Mouse (Mus musculus) thymus, adult 2 months (tissue): ENCODE measurements around the gene Lyrm4. TPM values are rescaled to one million over a fixed set of nuclear protein-coding genes. Genes with fewer than 3 reads are reported as not detected.

Experiments
- DNase-seq: peaks from one replicate; pipeline ENCODE4 v3.0.0; 2021
- H3K27ac ChIP-seq: fragments of 200-500 bp; 2 replicates; pipeline ENCODE4 v1.5.1; 2012; ENCODE audit warnings: low read length, control low read depth; ENCODE audit not compliant: control insufficient read depth, insufficient read depth
- H3K27me3 ChIP-seq: fragments of 200-500 bp; 2 replicates; pipeline ENCODE4 v1.6.1; 2012; ENCODE audit warnings: mild to moderate bottlenecking, low read length, moderate library complexity, mixed read lengths; ENCODE audit not compliant: control insufficient read depth, insufficient read depth
- H3K36me3 ChIP-seq: fragments of 200-500 bp; 2 replicates; pipeline ENCODE4 v1.6.1; 2012; ENCODE audit warnings: mild to moderate bottlenecking, low read length, moderate library complexity; ENCODE audit not compliant: control insufficient read depth, insufficient read depth
- H3K4me1 ChIP-seq: fragments of 200-500 bp; replicated peaks from 2 replicates; pipeline ENCODE4 v1.6.1; 2012; ENCODE audit warnings: low read length; ENCODE audit not compliant: control insufficient read depth, insufficient read depth
- H3K4me3 ChIP-seq: fragments of 200-500 bp; 2 replicates; pipeline ENCODE4 v1.5.1; 2012; ENCODE audit warnings: mild to moderate bottlenecking, low read length, control low read depth, moderate library complexity; ENCODE audit not compliant: control insufficient read depth, insufficient read depth
- CTCF ChIP-seq: fragments of 200-500 bp; IDR thresholded peaks from 2 replicates; pipeline ENCODE4 v1.5.1; 2012; ENCODE audit warnings: mild to moderate bottlenecking, control low read depth, low read length, moderate library complexity, borderline replicate concordance; ENCODE audit not compliant: control insufficient read depth, poor library complexity, insufficient read depth; ENCODE audit errors: extremely low read depth
- POLR2A ChIP-seq: fragments of 200-500 bp; IDR thresholded peaks from 2 replicates; pipeline ENCODE4 v1.6.1; 2012; ENCODE audit warnings: mild to moderate bottlenecking, low read length, control low read depth, moderate library complexity; ENCODE audit not compliant: control insufficient read depth, poor library complexity, insufficient read depth; ENCODE audit errors: extremely low read depth
- WGBS: fragments of 180-500 bp; shearing (Covaris S2); methylation state at CpG from one replicate; pipeline ENCODE4 v1.1.7; 2018; 5-methylcytosine and 5-hydroxymethylcytosine counted together
- polyA plus RNA-seq: library from polyadenylated mRNA; depleted of rRNA; stranded (reverse); fragments of >200 nt; gene quantifications from 2 replicates; pipeline ENCODE4 v1.2.3, GENCODE M21; 2012

The Lyrm4 gene
- polyA plus RNA-seq, 1 experiment, result 4.3 TPM

- no peak overlapping the region for H3K27ac ChIP-seq
- no peaks in the 10 kb centered on the region for H3K4me1 ChIP-seq
- H3K27me3 ChIP-seq, result no peaks in the 10 kb centered on the region
- TF ChIP-seq POLR2A (no peak), CTCF (no peak)
- DNase-seq, result no peak
- H3K36me3 ChIP-seq, result no peaks in the 10 kb centered on the region
- H3K4me3 ChIP-seq, result no peak overlapping the region
- WGBS, result 95% methylated on average over 9 of the region's 9 CpGs
Measured at GRCm38 (mm10) chr13:36031959-36032358, 85.4 kb downstream of the Lyrm4 start.

- DNase-seq, result peak; percentile 55
- TF ChIP-seq CTCF, result no peak
- TF ChIP-seq POLR2A, result no peak
- 86% methylated on average over 10 of the region's 10 CpGs for WGBS
- no peaks in the 10 kb centered on the region for H3K4me1 ChIP-seq
- no peak overlapping the region for H3K27ac ChIP-seq
- no peaks in the 10 kb centered on the region for H3K36me3 ChIP-seq
- no peaks in the 10 kb centered on the region for H3K27me3 ChIP-seq
- no peak overlapping the region for H3K4me3 ChIP-seq
Measured at GRCm38 (mm10) chr13:36019309-36020274, 97.7 kb downstream of the Lyrm4 start.

GRCm38 (mm10) chr13:36018017-36018416 lies 99.3 kb downstream of the Lyrm4 start:
- no peaks in the 10 kb centered on the region for H3K4me1 ChIP-seq
- no peak overlapping the region for H3K4me3 ChIP-seq
- H3K27me3 ChIP-seq, result no peaks in the 10 kb centered on the region
- H3K27ac ChIP-seq, result no peak overlapping the region
- TF ChIP-seq POLR2A, result no peak
- no peak for TF ChIP-seq CTCF
- no peak for DNase-seq
- 85% methylated on average over 2 of the region's 2 CpGs for WGBS
- no peaks in the 10 kb centered on the region for H3K36me3 ChIP-seq

- WGBS, result 92% methylated on average over 3 of the region's 3 CpGs
Measured at GRCm38 (mm10) chr13:36015636-36016035, 101.7 kb downstream of the Lyrm4 start.

GRCm38 (mm10) chr13:36009981-36010380 lies 107.3 kb downstream of the Lyrm4 start:
- TF ChIP-seq CTCF, result no peak
- no peak for TF ChIP-seq POLR2A
- DNase-seq, result no peak

More at GRCm38 (mm10) chr13:36015636-36016035, 101.7 kb downstream of the Lyrm4 start:
- TF ChIP-seq CTCF (no peak), POLR2A (no peak)
- DNase-seq, result no peak
- Histone ChIP-seq H3K36me3 (no peaks in the 10 kb centered on the region), H3K4me1 (no peaks in the 10 kb centered on the region), H3K27me3 (no peaks in the 10 kb centered on the region), H3K4me3 (no peak overlapping the region), H3K27ac (no peak overlapping the region)

GRCm38 (mm10) chr13:36000798-36001197 lies 116.5 kb downstream of the Lyrm4 start:
- H3K36me3 ChIP-seq, result no peaks in the 10 kb centered on the region
- TF ChIP-seq POLR2A, result no peak
- WGBS, result 92% methylated on average over 1 of the region's 1 CpGs
- no peak overlapping the region for H3K27ac ChIP-seq
- H3K27me3 ChIP-seq, result no peaks in the 10 kb centered on the region
- H3K4me1 ChIP-seq, result no peaks in the 10 kb centered on the region
- DNase-seq, result no peak
- H3K4me3 ChIP-seq, result no peak overlapping the region

More at GRCm38 (mm10) chr13:36009981-36010380, 107.3 kb downstream of the Lyrm4 start:
- 88% methylated on average over 2 of the region's 2 CpGs for WGBS
- H3K36me3 ChIP-seq, result no peaks in the 10 kb centered on the region
- no peak overlapping the region for H3K4me3 ChIP-seq
- no peaks in the 10 kb centered on the region for H3K27me3 ChIP-seq
- H3K4me1 ChIP-seq, result no peaks in the 10 kb centered on the region
- H3K27ac ChIP-seq, result no peak overlapping the region

GRCm38 (mm10) chr13:35997606-35998005 lies 119.7 kb downstream of the Lyrm4 start:
- Histone ChIP-seq H3K27me3 (no peaks in the 10 kb centered on the region), H3K27ac (no peak overlapping the region), H3K4me3 (no peak overlapping the region), H3K4me1 (no peaks in the 10 kb centered on the region), H3K36me3 (no peaks in the 10 kb centered on the region)
- DNase-seq, result no peak
- TF ChIP-seq POLR2A (no peak), CTCF (no peak)
- WGBS, result 96% methylated on average over 4 of the region's 4 CpGs
